Mouse (Mus musculus) liver, embryonic 13.5 days (tissue): ENCODE data around the gene Gm11077. TPM values are rescaled to one million over a fixed set of nuclear protein-coding genes. Genes with fewer than 3 reads are reported as not detected.

ENCODE experiments used
- ATAC-seq: fragments of 200-750 bp; cut with Nextera tagmentation; 2 replicates; pipeline ENCODE4 v1.8.0; 2017; ENCODE audit warnings: low read depth, mild to moderate bottlenecking, moderate number of reproducible peaks, moderate library complexity
- DNase-seq: peaks from one replicate; pipeline ENCODE4 v3.0.0; 2022
- H3K27ac ChIP-seq: fragments of 300-500 bp; sonication (generic); 2 replicates; pipeline ENCODE4 v1.5.1; 2015; ENCODE audit warnings: moderate library complexity, mild to moderate bottlenecking, inconsistent platforms
- H3K27me3 ChIP-seq: fragments of 300-500 bp; sonication (generic); 2 replicates; pipeline ENCODE4 v1.6.1; 2015; ENCODE audit warnings: mild to moderate bottlenecking, inconsistent platforms
- H3K36me3 ChIP-seq: fragments of 300-500 bp; sonication (generic); 2 replicates; pipeline ENCODE4 v1.6.1; 2015; ENCODE audit warnings: mild to moderate bottlenecking, inconsistent platforms
- H3K4me1 ChIP-seq: fragments of 300-500 bp; sonication (generic); replicated peaks from 2 replicates; pipeline ENCODE4 v1.6.1; 2015; ENCODE audit warnings: inconsistent platforms
- H3K4me2 ChIP-seq: fragments of 300-500 bp; sonication (generic); 2 replicates; pipeline ENCODE4 v1.6.1; 2015; ENCODE audit warnings: inconsistent platforms, mild to moderate bottlenecking, moderate library complexity
- H3K4me3 ChIP-seq: fragments of 300-500 bp; sonication (generic); replicated peaks from 2 replicates; pipeline ENCODE4 v1.5.1; 2015; ENCODE audit warnings: mild to moderate bottlenecking, inconsistent platforms
- H3K9ac ChIP-seq: fragments of 300-500 bp; sonication (generic); 2 replicates; pipeline ENCODE4 v1.6.1; 2015; ENCODE audit warnings: mild to moderate bottlenecking, inconsistent platforms
- H3K9me3 ChIP-seq: fragments of 300-500 bp; sonication (generic); replicated peaks from 2 replicates; pipeline ENCODE4 v1.6.1; 2016; ENCODE audit warnings: inconsistent platforms
- WGBS: fragments of 180-500 bp; shearing (Covaris S2); methylation state at CpG from one replicate; pipeline ENCODE4 v1.1.7; 2015; ENCODE audit not compliant: insufficient replicate concordance; 5-methylcytosine and 5-hydroxymethylcytosine counted together
- polyA plus RNA-seq: library from polyadenylated mRNA; unstranded; fragments of >200 nt; fragmentation: Nextera tagmentation; extraction: Ambion mirVana; gene quantifications from 2 replicates; pipeline ENCODE4 v1.2.1, GENCODE M21; 2015

Gene Gm11077
- polyA plus RNA-seq, 1 experiment from 2014 or later, result not detected

- no peak overlapping the region for H3K27ac ChIP-seq
- ATAC-seq, result no peak
- no peaks in the 10 kb centered on the region for H3K4me1 ChIP-seq
- WGBS, result 51% methylated on average over 3 of the region's 3 CpGs
- no peaks in the 10 kb centered on the region for H3K9me3 ChIP-seq
- H3K4me2 ChIP-seq, result no peak overlapping the region
- H3K9ac ChIP-seq, result no peak overlapping the region
- DNase-seq, result no peak
- H3K36me3 ChIP-seq, result no peaks in the 10 kb centered on the region
- no peaks in the 10 kb centered on the region for H3K27me3 ChIP-seq
- H3K4me3 ChIP-seq, result no peak overlapping the region
These were observed 69.8 kb downstream of the Gm11077 start for GRCm38 (mm10) chr6:140798841-140799240.

GRCm38 (mm10) chr6:140799435-140800040 lies 70.5 kb downstream of the Gm11077 start:
- Histone ChIP-seq H3K4me1 (no peaks in the 10 kb centered on the region), H3K27ac (no peak overlapping the region), H3K4me2 (no peak overlapping the region), H3K4me3 (no peak overlapping the region), H3K9me3 (no peaks in the 10 kb centered on the region), H3K9ac (no peak overlapping the region), H3K36me3 (no peaks in the 10 kb centered on the region), H3K27me3 (no peaks in the 10 kb centered on the region)
- DNase-seq (no peak), ATAC-seq (no peak)
- WGBS, result 73% methylated on average over 16 of the region's 16 CpGs

- H3K9me3 ChIP-seq, result no peaks in the 10 kb centered on the region
- H3K4me1 ChIP-seq, result no peaks in the 10 kb centered on the region
- no peak for ATAC-seq
- no peaks in the 10 kb centered on the region for H3K27me3 ChIP-seq
- H3K9ac ChIP-seq, result no peak overlapping the region
- H3K4me3 ChIP-seq, result no peak overlapping the region
- no peak overlapping the region for H3K4me2 ChIP-seq
- no peak overlapping the region for H3K27ac ChIP-seq
- H3K36me3 ChIP-seq, result no peaks in the 10 kb centered on the region
- 51% methylated on average over 4 of the region's 4 CpGs for WGBS
- no peak for DNase-seq
These were observed 71.5 kb downstream of the Gm11077 start for GRCm38 (mm10) chr6:140800587-140800986.

Other genes with a start within 250 kb of the Gm11077 start
- gene Aebp2, start 106.6 kb upstream of the Gm11077 start, polyA plus RNA-seq, result 3.0 and 3.7 TPM in 2 replicates